Mouse (Mus musculus) small intestine, adult 2 months (tissue): ENCODE measurements around the gene 1700021F05Rik. TPM values are rescaled to one million over a fixed set of nuclear protein-coding genes. Genes with fewer than 3 reads are reported as not detected.
A peak's percentile ranks its signal among the peaks of the same experiment; 100 is the strongest.

ENCODE experiments used
- H3K27ac ChIP-seq: fragments of 200-500 bp; 2 replicates; pipeline ENCODE4 v1.5.1; 2012; ENCODE audit warnings: low read depth, low read length, control low read depth, inconsistent platforms; ENCODE audit not compliant: insufficient read depth
- H3K27me3 ChIP-seq: fragments of 200-500 bp; 2 replicates; pipeline ENCODE4 v1.6.1; 2012; ENCODE audit warnings: mild to moderate bottlenecking, moderate library complexity, low read length, inconsistent platforms; ENCODE audit not compliant: control insufficient read depth, insufficient read depth
- H3K36me3 ChIP-seq: fragments of 200-500 bp; 2 replicates; pipeline ENCODE4 v1.6.1; 2012; ENCODE audit warnings: mild to moderate bottlenecking, low read length, control low read depth, inconsistent platforms; ENCODE audit not compliant: control insufficient read depth, insufficient read depth
- H3K4me1 ChIP-seq: fragments of 200-500 bp; 2 replicates; pipeline ENCODE4 v1.6.1; 2012; ENCODE audit warnings: low read length, inconsistent platforms, mixed read lengths; ENCODE audit not compliant: control insufficient read depth, insufficient read depth, insufficient read length
- H3K4me3 ChIP-seq: fragments of 200-500 bp; 2 replicates; pipeline ENCODE4 v1.5.1; 2012; ENCODE audit warnings: low read depth, mild to moderate bottlenecking, control low read depth, inconsistent platforms, low read length, moderate library complexity
- CTCF ChIP-seq: fragments of 200-500 bp; IDR thresholded peaks from 2 replicates; pipeline ENCODE4 v1.5.1; 2012; ENCODE audit warnings: low read depth, mild to moderate bottlenecking, control low read depth, inconsistent platforms, low read length, moderate library complexity, mixed read lengths; ENCODE audit not compliant: insufficient replicate concordance, insufficient read length; ENCODE audit errors: extremely low read depth
- POLR2A ChIP-seq: fragments of 200-500 bp; IDR thresholded peaks from 2 replicates; pipeline ENCODE4 v1.6.1; 2012; ENCODE audit warnings: low read depth, mild to moderate bottlenecking, control low read depth, inconsistent platforms, low read length, moderate library complexity
- WGBS: fragments of 180-500 bp; shearing (Covaris S2); methylation state at CpG from one replicate; pipeline ENCODE4 v1.1.7; 2018; 5-methylcytosine and 5-hydroxymethylcytosine counted together
- polyA plus RNA-seq: library from polyadenylated mRNA; depleted of rRNA; stranded (reverse); fragments of >200 nt; gene quantifications from 2 replicates; pipeline ENCODE4 v1.2.3, GENCODE M21; 2012; rRNA removed

The 1700021F05Rik gene
- polyA plus RNA-seq, 1 experiment, result 5.3 TPM

DNA sequence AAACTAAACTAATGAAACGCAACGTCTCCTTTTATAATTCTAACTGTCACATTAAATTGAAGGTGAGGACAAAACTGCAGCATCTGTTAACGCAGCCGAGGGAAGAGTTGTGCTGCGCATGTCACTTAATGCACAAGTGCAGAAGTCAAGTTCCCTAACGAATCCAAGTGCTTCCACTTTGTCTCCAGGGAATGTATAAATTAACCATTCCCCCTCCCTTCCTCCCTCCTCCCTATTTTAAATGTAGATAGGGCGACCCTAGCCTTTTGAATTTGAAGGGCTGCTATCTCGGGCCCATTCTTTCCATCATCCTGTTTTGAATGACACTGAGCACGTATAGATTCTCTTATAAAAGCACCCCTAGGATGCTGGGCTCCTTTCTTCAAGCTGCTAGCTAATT is 63.3 kb downstream of the 1700021F05Rik start:
- H3K27ac ChIP-seq, result no peak overlapping the region
- no peaks in the 10 kb centered on the region for H3K36me3 ChIP-seq
- H3K27me3 ChIP-seq, result peaks cover 6% of the 10 kb centered on the region
- H3K4me3 ChIP-seq, result no peak overlapping the region
- TF ChIP-seq CTCF, result no peak
- no peak for TF ChIP-seq POLR2A
- WGBS, result 68% methylated on average over 9 of the region's 9 CpGs
- H3K4me1 ChIP-seq, result peaks cover 2% of the 10 kb centered on the region; the same call in 1 of the 2 replicates

DNA sequence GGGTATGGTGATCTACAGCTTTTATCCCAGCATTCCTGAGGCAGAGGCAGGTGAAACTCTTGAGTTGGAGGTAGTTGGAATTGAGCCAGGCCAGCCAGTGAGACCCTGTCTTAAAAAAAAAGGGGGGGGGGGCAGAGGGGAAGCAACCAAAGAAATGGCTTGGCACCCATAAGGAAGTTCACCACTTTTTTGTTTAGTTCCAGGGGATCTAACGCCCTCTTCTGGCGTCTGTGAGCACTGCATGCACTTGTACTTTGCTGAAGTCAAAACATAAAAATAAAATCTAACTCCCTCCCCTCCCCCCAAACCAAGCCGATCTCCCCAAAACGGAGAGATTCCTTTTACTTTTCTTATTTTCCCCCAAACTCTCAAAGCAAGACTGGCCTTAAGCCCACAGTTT is 65.4 kb downstream of the 1700021F05Rik start:
- no peak overlapping the region for H3K27ac ChIP-seq
- H3K4me3 ChIP-seq, result no peak overlapping the region
- peaks cover under 1% of the 10 kb centered on the region; the same call in 1 of the 2 replicates for H3K4me1 ChIP-seq
- H3K36me3 ChIP-seq, result no peaks in the 10 kb centered on the region
- TF ChIP-seq POLR2A (no peak), CTCF (peak; percentile 40; the same call in 1 of the 2 replicates)
- WGBS, result 32% methylated on average over 4 of the region's 4 CpGs
- peaks cover 6% of the 10 kb centered on the region for H3K27me3 ChIP-seq

Other genes starting within 250 kb of the 1700021F05Rik start
- gene Bend3, start 62.2 kb downstream of the 1700021F05Rik start, polyA plus RNA-seq, result 1.2 and 1.8 TPM in 2 replicates
- gene Gm9803, start 16.9 kb downstream of the 1700021F05Rik start, polyA plus RNA-seq, result 98.7 and 112 TPM in 2 replicates
- 94.9 and 147 TPM in 2 replicates for gene Cd24a, start 37.3 kb upstream of the 1700021F05Rik start, polyA plus RNA-seq